Mouse (Mus musculus): ENCODE measurements at regions not wholly inside any gene's neighbourhood (a gene's known extent, or its start where the extent isn't known, plus 50 kb on each side); places are given as distances from the start of the nearest gene placed in this dataset.

DNA sequence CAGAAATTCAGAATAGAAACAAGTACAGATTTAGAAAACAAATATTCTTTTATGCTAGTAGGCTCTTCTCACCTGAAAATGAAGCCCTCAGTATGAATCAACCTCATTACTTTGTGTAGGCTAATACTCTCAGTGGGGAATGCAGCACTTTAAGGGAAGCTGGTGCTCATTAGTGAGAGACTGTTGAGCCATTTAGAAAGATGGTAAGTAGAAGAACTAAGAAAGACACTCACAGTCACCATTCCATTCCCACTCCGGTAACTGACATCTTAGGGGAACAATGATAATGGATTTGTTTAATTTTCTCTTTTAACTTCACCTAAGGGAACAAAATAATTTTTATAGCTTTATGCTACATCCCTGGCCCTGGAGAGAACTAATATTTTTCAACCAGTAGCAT is 648.0 kb upstream of the Nova1 start:
- 93% methylated on average over 1 of the region's 1 CpGs for WGBS
- no peak for ATAC-seq (ENCODE audit: insufficient read depth, low FRiP score, low TSS enrichment)
- DNase-seq (ENCODE audit: low spot score): no peak
- Histone ChIP-seq H3K9ac (ENCODE audit: low read length) (no peak overlapping the region), H3K4me1 (ENCODE audit: control insufficient read depth, insufficient read depth, low read length) (no peaks in the 10 kb centered on the region), H3K4me2 (ENCODE audit: low read depth) (no peak overlapping the region), H3K27me3 (ENCODE audit: control insufficient read depth, insufficient read depth, low read length) (no peaks in the 10 kb centered on the region), H3K27ac (ENCODE audit: low read depth, low read length) (no peak overlapping the region), H3K4me3 (ENCODE audit: low read depth, low read length) (no peak overlapping the region), H3K9me3 (ENCODE audit: control insufficient read depth, low read length) (no peaks in the 10 kb centered on the region), H3K36me3 (ENCODE audit: control insufficient read depth, insufficient read depth, low read length) (no peaks in the 10 kb centered on the region)

DNA sequence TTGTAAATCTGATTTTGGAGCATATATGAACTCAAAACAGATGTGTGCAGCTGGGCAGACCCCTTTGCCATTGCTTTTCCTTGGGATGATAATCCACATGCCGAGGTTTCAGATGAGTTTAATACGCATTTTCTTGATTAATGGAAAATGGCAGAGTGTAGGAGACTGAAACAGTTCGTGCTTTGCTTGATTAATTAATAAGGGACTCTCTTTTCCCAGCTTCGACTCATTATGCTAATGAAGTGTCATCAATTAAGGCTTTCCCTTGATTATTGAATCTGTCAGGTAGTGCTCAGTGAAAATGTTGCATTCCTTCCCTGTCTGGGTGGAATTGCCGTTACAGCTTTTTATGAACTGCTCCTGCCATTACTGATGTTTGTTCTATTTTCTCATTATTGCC is 647.2 kb upstream of the Nova1 start:
- Histone ChIP-seq H3K27ac (ENCODE audit: low read depth, low read length) (no peak overlapping the region), H3K36me3 (ENCODE audit: control insufficient read depth, insufficient read depth, low read length) (no peaks in the 10 kb centered on the region), H3K4me3 (ENCODE audit: low read depth, low read length) (no peak overlapping the region), H3K9ac (ENCODE audit: low read length) (no peak overlapping the region), H3K9me3 (ENCODE audit: control insufficient read depth, low read length) (no peaks in the 10 kb centered on the region), H3K4me1 (ENCODE audit: control insufficient read depth, insufficient read depth, low read length) (no peaks in the 10 kb centered on the region), H3K27me3 (ENCODE audit: control insufficient read depth, insufficient read depth, low read length) (no peaks in the 10 kb centered on the region), H3K4me2 (ENCODE audit: low read depth) (no peak overlapping the region)
- no peak for ATAC-seq (ENCODE audit: insufficient read depth, low FRiP score, low TSS enrichment)
- 79% methylated on average over 5 of the region's 5 CpGs for WGBS
- DNase-seq (ENCODE audit: low spot score): no peak

DNA sequence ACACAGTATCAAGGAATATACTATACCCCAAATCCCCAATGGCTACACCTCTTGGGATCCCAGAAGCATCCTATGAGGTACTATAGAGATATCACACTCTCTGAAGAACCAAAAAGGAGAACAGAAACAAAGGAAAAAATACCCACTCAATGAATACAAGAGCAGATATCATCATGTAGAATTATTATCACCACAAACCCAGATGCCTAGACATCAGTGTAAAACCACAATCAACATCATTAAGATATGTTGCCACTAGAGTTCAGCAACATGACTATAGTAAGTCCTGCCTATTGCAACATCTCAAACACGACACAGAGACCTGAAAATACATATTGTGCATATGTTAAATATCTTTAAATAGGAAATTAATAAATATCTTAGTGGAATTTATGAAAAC is 612.9 kb upstream of the Nova1 start:
- no peak overlapping the region for H3K9ac ChIP-seq (ENCODE audit: low read length)
- no peak for ATAC-seq (ENCODE audit: insufficient read depth, low FRiP score, low TSS enrichment)
- no peak overlapping the region for H3K4me2 ChIP-seq (ENCODE audit: low read depth)
- no peaks in the 10 kb centered on the region for H3K36me3 ChIP-seq (ENCODE audit: control insufficient read depth, insufficient read depth, low read length)
- no peaks in the 10 kb centered on the region for H3K4me1 ChIP-seq (ENCODE audit: control insufficient read depth, insufficient read depth, low read length)
- no peaks in the 10 kb centered on the region for H3K9me3 ChIP-seq (ENCODE audit: control insufficient read depth, low read length)
- no peak overlapping the region for H3K4me3 ChIP-seq (ENCODE audit: low read depth, low read length)
- no peaks in the 10 kb centered on the region for H3K27me3 ChIP-seq (ENCODE audit: control insufficient read depth, insufficient read depth, low read length)
- DNase-seq (ENCODE audit: low spot score): no peak
- 66% methylated on average over 1 of the region's 1 CpGs for WGBS
- no peak overlapping the region for H3K27ac ChIP-seq (ENCODE audit: low read depth, low read length)

DNA sequence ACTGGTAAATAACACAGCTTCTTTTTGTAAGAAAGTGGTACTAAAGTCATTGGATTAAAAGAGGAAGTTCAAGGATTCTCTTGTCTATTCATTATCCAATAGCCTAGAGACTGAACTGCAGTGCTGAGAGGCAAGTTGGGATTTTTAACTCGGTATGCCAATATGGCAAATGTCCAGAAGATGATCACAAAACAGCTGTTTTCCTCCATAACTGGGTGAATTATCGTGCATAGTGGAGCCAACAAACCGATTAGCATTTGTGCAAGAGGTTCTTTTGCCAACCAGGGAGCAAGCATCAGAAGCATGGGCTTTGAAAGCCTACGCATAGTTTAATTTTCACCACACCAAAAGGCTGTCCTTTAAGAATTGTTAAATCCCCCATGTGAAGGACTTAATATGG is 593.5 kb upstream of the Nova1 start:
- Histone ChIP-seq H3K4me3 (ENCODE audit: low read depth, low read length) (no peak overlapping the region), H3K27ac (ENCODE audit: low read depth, low read length) (no peak overlapping the region), H3K9ac (ENCODE audit: low read length) (no peak overlapping the region), H3K27me3 (ENCODE audit: control insufficient read depth, insufficient read depth, low read length) (no peaks in the 10 kb centered on the region), H3K4me2 (ENCODE audit: low read depth) (no peak overlapping the region), H3K9me3 (ENCODE audit: control insufficient read depth, low read length) (no peaks in the 10 kb centered on the region), H3K4me1 (ENCODE audit: control insufficient read depth, insufficient read depth, low read length) (no peaks in the 10 kb centered on the region), H3K36me3 (ENCODE audit: control insufficient read depth, insufficient read depth, low read length) (no peaks in the 10 kb centered on the region)
- 91% methylated on average over 4 of the region's 4 CpGs for WGBS
- no peak for ATAC-seq (ENCODE audit: insufficient read depth, low FRiP score, low TSS enrichment)
- no peak for DNase-seq (ENCODE audit: low spot score)

DNA sequence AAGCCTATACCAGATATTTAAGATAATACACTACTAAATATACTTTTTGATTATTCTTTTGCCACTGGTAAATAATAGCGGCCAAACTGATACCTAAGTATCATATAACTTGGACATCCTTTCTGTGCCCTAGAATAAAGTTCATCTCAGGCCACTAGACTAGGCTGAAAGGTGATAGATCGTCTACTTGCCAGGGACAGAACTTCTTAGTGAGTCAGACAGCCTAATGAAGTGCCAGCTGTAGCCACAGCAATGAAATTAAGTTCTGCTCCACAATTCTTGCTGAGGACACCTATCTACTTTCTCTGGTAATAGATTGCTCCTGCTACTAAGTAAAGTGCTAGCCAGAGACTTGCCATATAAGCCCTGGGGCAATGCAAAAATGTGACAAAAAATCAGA is 587.8 kb upstream of the Nova1 start:
- Histone ChIP-seq H3K4me3 (ENCODE audit: low read depth, low read length) (no peak overlapping the region), H3K4me2 (ENCODE audit: low read depth) (no peak overlapping the region), H3K27ac (ENCODE audit: low read depth, low read length) (no peak overlapping the region), H3K27me3 (ENCODE audit: control insufficient read depth, insufficient read depth, low read length) (no peaks in the 10 kb centered on the region), H3K9me3 (ENCODE audit: control insufficient read depth, low read length) (no peaks in the 10 kb centered on the region), H3K4me1 (ENCODE audit: control insufficient read depth, insufficient read depth, low read length) (no peaks in the 10 kb centered on the region), H3K36me3 (ENCODE audit: control insufficient read depth, insufficient read depth, low read length) (no peaks in the 10 kb centered on the region), H3K9ac (ENCODE audit: low read length) (no peak overlapping the region)
- DNase-seq (ENCODE audit: low spot score) (no peak), ATAC-seq (ENCODE audit: insufficient read depth, low FRiP score, low TSS enrichment) (no peak)
- WGBS: 83% methylated on average over 2 of the region's 2 CpGs

DNA sequence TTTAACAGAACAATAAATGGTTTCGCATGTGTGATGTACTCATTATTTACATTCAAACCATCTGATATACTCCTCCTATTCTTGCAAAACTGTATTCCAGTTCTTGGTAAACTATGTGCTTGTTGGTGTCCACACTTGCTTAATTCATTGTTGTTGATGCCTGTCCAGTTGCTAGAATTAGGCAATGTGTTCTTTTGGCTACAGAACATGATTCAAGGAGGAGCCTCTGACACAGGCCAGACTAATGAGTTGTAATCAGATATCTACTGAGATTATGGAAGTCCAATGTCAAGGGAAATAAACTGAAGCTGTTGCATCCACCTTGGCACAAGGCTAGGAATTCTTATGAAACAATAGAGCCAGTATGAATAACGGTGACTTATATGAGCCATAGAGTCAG is 587.4 kb upstream of the Nova1 start:
- no peak overlapping the region for H3K4me2 ChIP-seq (ENCODE audit: low read depth)
- no peak for ATAC-seq (ENCODE audit: insufficient read depth, low FRiP score, low TSS enrichment)
- DNase-seq (ENCODE audit: low spot score): no peak
- no peaks in the 10 kb centered on the region for H3K4me1 ChIP-seq (ENCODE audit: control insufficient read depth, insufficient read depth, low read length)
- no peaks in the 10 kb centered on the region for H3K9me3 ChIP-seq (ENCODE audit: control insufficient read depth, low read length)
- H3K4me3 ChIP-seq (ENCODE audit: low read depth, low read length): no peak overlapping the region
- no peaks in the 10 kb centered on the region for H3K36me3 ChIP-seq (ENCODE audit: control insufficient read depth, insufficient read depth, low read length)
- no peaks in the 10 kb centered on the region for H3K27me3 ChIP-seq (ENCODE audit: control insufficient read depth, insufficient read depth, low read length)
- no peak overlapping the region for H3K27ac ChIP-seq (ENCODE audit: low read depth, low read length)
- 93% methylated on average over 2 of the region's 2 CpGs for WGBS
- H3K9ac ChIP-seq (ENCODE audit: low read length): no peak overlapping the region

DNA sequence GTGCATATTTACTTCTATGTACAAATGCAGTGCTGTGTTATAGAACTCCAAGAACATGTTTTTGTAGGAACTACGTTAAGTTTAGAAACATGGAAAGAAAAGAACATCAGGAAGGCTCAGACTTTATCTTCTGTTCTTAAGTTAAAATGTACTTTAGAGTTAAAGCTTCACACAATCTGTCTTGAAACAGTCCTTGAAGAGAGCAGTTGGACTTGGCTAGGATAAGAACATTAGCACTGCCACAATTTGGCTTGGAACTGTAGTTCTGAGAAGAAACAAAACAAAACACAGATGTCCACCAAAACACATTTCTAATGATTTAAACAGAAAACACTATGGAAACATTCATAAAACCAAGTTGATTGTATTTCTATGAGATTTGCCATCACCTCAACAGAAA is 564.5 kb upstream of the Nova1 start:
- DNase-seq (ENCODE audit: low spot score): no peak
- no peak overlapping the region for H3K4me3 ChIP-seq (ENCODE audit: low read depth, low read length)
- no peaks in the 10 kb centered on the region for H3K36me3 ChIP-seq (ENCODE audit: control insufficient read depth, insufficient read depth, low read length)
- no peak overlapping the region for H3K4me2 ChIP-seq (ENCODE audit: low read depth)
- no peak overlapping the region for H3K9ac ChIP-seq (ENCODE audit: low read length)
- ATAC-seq (ENCODE audit: insufficient read depth, low FRiP score, low TSS enrichment): no peak
- no peak overlapping the region for H3K27ac ChIP-seq (ENCODE audit: low read depth, low read length)
- 91% methylated on average over 1 of the region's 1 CpGs for WGBS
- no peaks in the 10 kb centered on the region for H3K9me3 ChIP-seq (ENCODE audit: control insufficient read depth, low read length)
- H3K27me3 ChIP-seq (ENCODE audit: control insufficient read depth, insufficient read depth, low read length): no peaks in the 10 kb centered on the region
- no peaks in the 10 kb centered on the region for H3K4me1 ChIP-seq (ENCODE audit: control insufficient read depth, insufficient read depth, low read length)

DNA sequence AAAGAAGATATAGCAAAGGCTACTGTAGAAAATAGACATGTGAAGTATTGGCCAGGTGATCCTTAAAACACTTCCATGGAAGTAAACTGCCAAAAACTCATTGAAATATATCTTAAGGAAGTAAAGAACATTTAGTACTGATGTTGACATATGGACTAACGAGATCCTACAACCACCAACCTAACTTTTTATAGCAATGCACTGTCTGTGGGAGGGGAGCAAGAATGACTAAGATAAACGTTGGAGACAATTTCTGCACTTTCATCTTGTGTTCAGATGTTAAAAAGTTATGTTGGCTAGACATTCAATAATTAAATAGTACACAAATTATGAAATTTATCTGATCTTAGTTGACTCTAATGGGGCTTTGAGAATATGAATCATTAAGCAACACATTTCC is 534.5 kb upstream of the Nova1 start:
- Histone ChIP-seq H3K9me3 (ENCODE audit: control insufficient read depth, low read length) (no peaks in the 10 kb centered on the region), H3K9ac (ENCODE audit: low read length) (no peak overlapping the region), H3K36me3 (ENCODE audit: control insufficient read depth, insufficient read depth, low read length) (no peaks in the 10 kb centered on the region), H3K27me3 (ENCODE audit: control insufficient read depth, insufficient read depth, low read length) (no peaks in the 10 kb centered on the region), H3K27ac (ENCODE audit: low read depth, low read length) (no peak overlapping the region), H3K4me2 (ENCODE audit: low read depth) (no peak overlapping the region), H3K4me3 (ENCODE audit: low read depth, low read length) (no peak overlapping the region), H3K4me1 (ENCODE audit: control insufficient read depth, insufficient read depth, low read length) (no peaks in the 10 kb centered on the region)
- WGBS: 70% methylated on average over 2 of the region's 2 CpGs
- ATAC-seq (ENCODE audit: insufficient read depth, low FRiP score, low TSS enrichment) (no peak), DNase-seq (ENCODE audit: low spot score) (no peak)

DNA sequence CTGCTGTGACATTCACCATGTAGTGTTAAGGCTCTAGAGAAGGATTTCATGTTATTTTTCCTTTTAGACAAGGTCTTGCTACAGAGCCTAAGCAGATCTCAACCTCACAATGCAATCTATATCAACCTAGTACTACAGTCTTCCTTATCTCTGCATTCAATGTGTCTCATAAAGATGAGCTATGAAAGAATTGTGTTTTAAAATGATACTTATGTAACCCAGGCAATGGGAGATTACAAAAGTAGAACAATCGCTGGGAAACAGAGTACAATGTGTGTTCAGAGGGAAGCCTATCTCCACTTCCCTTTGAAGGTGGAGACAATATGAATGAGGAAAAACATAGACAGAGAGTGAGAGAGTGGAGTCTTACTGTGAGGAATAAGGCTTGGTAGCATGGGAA is 532.5 kb upstream of the Nova1 start:
- 88% methylated on average over 1 of the region's 1 CpGs for WGBS
- H3K27me3 ChIP-seq (ENCODE audit: control insufficient read depth, insufficient read depth, low read length): no peaks in the 10 kb centered on the region
- H3K27ac ChIP-seq (ENCODE audit: low read depth, low read length): no peak overlapping the region
- DNase-seq (ENCODE audit: low spot score) (no peak), ATAC-seq (ENCODE audit: insufficient read depth, low FRiP score, low TSS enrichment) (no peak)
- no peak overlapping the region for H3K9ac ChIP-seq (ENCODE audit: low read length)
- no peak overlapping the region for H3K4me2 ChIP-seq (ENCODE audit: low read depth)
- H3K9me3 ChIP-seq (ENCODE audit: control insufficient read depth, low read length): no peaks in the 10 kb centered on the region
- H3K36me3 ChIP-seq (ENCODE audit: control insufficient read depth, insufficient read depth, low read length): no peaks in the 10 kb centered on the region
- H3K4me3 ChIP-seq (ENCODE audit: low read depth, low read length): no peak overlapping the region
- H3K4me1 ChIP-seq (ENCODE audit: control insufficient read depth, insufficient read depth, low read length): no peaks in the 10 kb centered on the region
